Mouse (Mus musculus) limb, embryonic 14.5 days (tissue): ENCODE data around the gene Tpi1. TPM values are rescaled to one million over a fixed set of nuclear protein-coding genes. Genes with fewer than 3 reads are reported as not detected.

Experiments used
- ATAC-seq: fragments of 200-750 bp; cut with Nextera tagmentation; 2 replicates; pipeline ENCODE4 v1.8.0; 2017; ENCODE audit warnings: low read depth, moderate number of reproducible peaks, moderate TSS enrichment; ENCODE audit not compliant: low FRiP score
- DNase-seq: peaks from one replicate; pipeline ENCODE4 v3.0.0-alpha.2; 2015; ENCODE audit warnings: low spot score
- H3K27ac ChIP-seq: fragments of 300-500 bp; sonication (generic); replicated peaks from 2 replicates; pipeline ENCODE4 v1.5.1; 2014; ENCODE audit warnings: low read depth, mild to moderate bottlenecking, low read length, moderate library complexity, mixed read lengths
- H3K27me3 ChIP-seq: fragments of 300-500 bp; sonication (generic); 2 replicates; pipeline ENCODE4 v1.6.1; 2014; ENCODE audit warnings: low read length, mixed read lengths; ENCODE audit not compliant: control insufficient read depth, insufficient read depth
- H3K36me3 ChIP-seq: fragments of 300-500 bp; sonication (generic); 2 replicates; pipeline ENCODE4 v1.6.1; 2014; ENCODE audit warnings: mild to moderate bottlenecking, low read length, moderate library complexity, mixed read lengths; ENCODE audit not compliant: control insufficient read depth, insufficient read depth
- H3K4me1 ChIP-seq: fragments of 300-500 bp; sonication (generic); 2 replicates; pipeline ENCODE4 v1.6.1; 2014; ENCODE audit warnings: antibody characterized with exemption, low read length, mixed read lengths; ENCODE audit not compliant: control insufficient read depth, insufficient read depth
- H3K4me2 ChIP-seq: fragments of 300-500 bp; sonication (generic); replicated peaks from 2 replicates; pipeline ENCODE4 v1.6.1; 2014; ENCODE audit warnings: low read depth, mild to moderate bottlenecking, low read length, moderate library complexity; ENCODE audit not compliant: severe bottlenecking
- H3K4me3 ChIP-seq: fragments of 300-500 bp; sonication (generic); replicated peaks from 2 replicates; pipeline ENCODE4 v1.5.1; 2014; ENCODE audit warnings: low read length
- H3K9ac ChIP-seq: fragments of 300-500 bp; sonication (generic); 2 replicates; pipeline ENCODE4 v1.6.1; 2014; ENCODE audit warnings: mild to moderate bottlenecking, low read depth, low read length, moderate library complexity; ENCODE audit not compliant: severe bottlenecking
- H3K9me3 ChIP-seq: fragments of 300-500 bp; sonication (generic); 2 replicates; pipeline ENCODE4 v1.6.1; 2016; ENCODE audit warnings: low read length; ENCODE audit not compliant: control insufficient read depth
- POLR2A ChIP-seq: fragments of 200-500 bp; IDR thresholded peaks from 2 replicates; pipeline ENCODE4 v1.8.0; 2012; ENCODE audit warnings: inconsistent platforms, mild to moderate bottlenecking, moderate library complexity, borderline replicate concordance; ENCODE audit not compliant: insufficient read depth, insufficient read length; ENCODE audit errors: extremely low read depth
- WGBS: fragments of 180-500 bp; shearing (Covaris S2); extraction: QIAGEN DNeasy Blood & Tissue Kit; methylation state at CpG from one replicate; pipeline ENCODE4 v1.1.7; 2014; 5-methylcytosine and 5-hydroxymethylcytosine counted together
- polyA plus RNA-seq, 2 experiments: library from polyadenylated mRNA; depleted of rRNA in 1 of 2; stranded (reverse) in 1 of 2; unstranded in 1 of 2; fragments of >200 nt; fragmentation: Nextera tagmentation in 1 of 2; extraction: Ambion mirVana in 1 of 2; gene quantifications; 2 replicates each; pipeline versions ENCODE4 v1.2.1 to v1.2.3; 2012 to 2014

The Tpi1 gene
- polyA plus RNA-seq, 2 experiments = 744 to 825 TPM

- DNase-seq (no peak), ATAC-seq (no peak)
- TF ChIP-seq POLR2A = no peak
- Histone ChIP-seq H3K9me3 (no peaks in the 10 kb centered on the region), H3K9ac (peak overlapping the region; percentile 68; the same call in 1 of the 2 replicates), H3K4me2 (peak overlapping the region; percentile 91), H3K27me3 (peaks cover 8% of the 10 kb centered on the region; the same call in 1 of the 2 replicates), H3K4me1 (peaks cover 12% of the 10 kb centered on the region; the same call in 1 of the 2 replicates), H3K4me3 (peak overlapping the region; percentile 57), H3K36me3 (no peaks in the 10 kb centered on the region), H3K27ac (no peak overlapping the region)
- WGBS = 3% methylated on average over 9 of the region's 9 CpGs
These were observed 45.4 kb downstream of the Tpi1 start for GRCm38 (mm10) chr6:124768704-124769044.

GRCm38 (mm10) chr6:124767920-124768703, 46.0 kb downstream of the Tpi1 start:
- WGBS = 22% methylated on average over 19 of the region's 19 CpGs
- no peak overlapping the region for H3K27ac ChIP-seq
- H3K4me1 ChIP-seq = peaks cover 12% of the 10 kb centered on the region; the same call in 1 of the 2 replicates
- peak overlapping the region; percentile 91 for H3K4me2 ChIP-seq
- H3K9me3 ChIP-seq = no peaks in the 10 kb centered on the region
- H3K36me3 ChIP-seq = no peaks in the 10 kb centered on the region
- peaks cover 8% of the 10 kb centered on the region; the same call in 1 of the 2 replicates for H3K27me3 ChIP-seq
- no peak for TF ChIP-seq POLR2A
- DNase-seq (no peak), ATAC-seq (peak; percentile 8; the same call in 1 of the 2 replicates)
- peak overlapping the region; percentile 57 for H3K4me3 ChIP-seq
- H3K9ac ChIP-seq = 0 out of 2 replicates have a peak overlapping the region, but pooled peaks have one; percentile 2

- 50% methylated on average over 4 of the region's 4 CpGs for WGBS
- H3K9me3 ChIP-seq = no peaks in the 10 kb centered on the region
- H3K4me3 ChIP-seq = no peak overlapping the region
- no peak overlapping the region for H3K4me2 ChIP-seq
- ATAC-seq = no peak
- TF ChIP-seq POLR2A = no peak
- H3K4me1 ChIP-seq = peaks cover 12% of the 10 kb centered on the region; the same call in 1 of the 2 replicates
- 0 out of 2 replicates have a peak overlapping the region, but pooled peaks have one; percentile 2 for H3K9ac ChIP-seq
- DNase-seq = no peak
- H3K27me3 ChIP-seq = peaks cover 8% of the 10 kb centered on the region; the same call in 1 of the 2 replicates
- no peak overlapping the region for H3K27ac ChIP-seq
- H3K36me3 ChIP-seq = no peaks in the 10 kb centered on the region
These were observed 46.6 kb downstream of the Tpi1 start for GRCm38 (mm10) chr6:124767536-124767919.

GRCm38 (mm10) chr6:124765951-124766350, 48.1 kb downstream of the Tpi1 start:
- Histone ChIP-seq H3K4me3 (no peak overlapping the region), H3K4me2 (no peak overlapping the region), H3K9me3 (no peaks in the 10 kb centered on the region), H3K4me1 (peaks cover 12% of the 10 kb centered on the region; the same call in 1 of the 2 replicates), H3K9ac (no peak overlapping the region), H3K27me3 (peaks cover 8% of the 10 kb centered on the region; the same call in 1 of the 2 replicates), H3K36me3 (no peaks in the 10 kb centered on the region), H3K27ac (no peak overlapping the region)
- no peak for TF ChIP-seq POLR2A
- 88% methylated on average over 7 of the region's 7 CpGs for WGBS
- ATAC-seq (no peak), DNase-seq (no peak)

Other genes starting within 250 kb of the Tpi1 start
- gene C1rb, start 244.0 kb downstream of the Tpi1 start, polyA plus RNA-seq (2012; rRNA removed) = not detected in 2 replicates
- 0.11 TPM in 1 of 2 replicates, not detected in the other for gene C1rb, start 244.0 kb downstream of the Tpi1 start, polyA plus RNA-seq (2014; fragmentation: Nextera tagmentation; extraction: Ambion mirVana)
- 0.23 and 0.24 TPM in 2 replicates for gene C1s2, start 178.2 kb downstream of the Tpi1 start, polyA plus RNA-seq (2012; rRNA removed)
- 0.10 TPM in 1 of 2 replicates, not detected in the other for gene C1s2, start 178.2 kb downstream of the Tpi1 start, polyA plus RNA-seq (2014; fragmentation: Nextera tagmentation; extraction: Ambion mirVana)
- 80.8 and 101 TPM in 2 replicates for gene Lpcat3, start 151.3 kb downstream of the Tpi1 start, polyA plus RNA-seq (2012; rRNA removed)
- 49.3 and 51.7 TPM in 2 replicates for gene Lpcat3, start 151.3 kb downstream of the Tpi1 start, polyA plus RNA-seq (2014; fragmentation: Nextera tagmentation; extraction: Ambion mirVana)
- gene Emg1, start 102.1 kb downstream of the Tpi1 start, polyA plus RNA-seq (2012; rRNA removed) = 135 and 148 TPM in 2 replicates
- 179 and 185 TPM in 2 replicates for gene Emg1, start 102.1 kb downstream of the Tpi1 start, polyA plus RNA-seq (2014; fragmentation: Nextera tagmentation; extraction: Ambion mirVana)
- gene Phb2, start 102.0 kb downstream of the Tpi1 start, polyA plus RNA-seq (2012; rRNA removed) = 203 and 205 TPM in 2 replicates
- 295 and 296 TPM in 2 replicates for gene Phb2, start 102.0 kb downstream of the Tpi1 start, polyA plus RNA-seq (2014; fragmentation: Nextera tagmentation; extraction: Ambion mirVana)
- gene Ptpn6, start 75.6 kb downstream of the Tpi1 start, polyA plus RNA-seq (2012; rRNA removed) = 9.4 and 9.6 TPM in 2 replicates
- gene Ptpn6, start 75.6 kb downstream of the Tpi1 start, polyA plus RNA-seq (2014; fragmentation: Nextera tagmentation; extraction: Ambion mirVana) = 13.9 and 14.2 TPM in 2 replicates
- 285 and 290 TPM in 2 replicates for gene Grcc10, start 72.9 kb downstream of the Tpi1 start, polyA plus RNA-seq (2012; rRNA removed)
- gene Grcc10, start 72.9 kb downstream of the Tpi1 start, polyA plus RNA-seq (2014; fragmentation: Nextera tagmentation; extraction: Ambion mirVana) = 438 and 458 TPM in 2 replicates
- gene Gm45234, start 58.3 kb downstream of the Tpi1 start, polyA plus RNA-seq (2012; rRNA removed) = not detected in 2 replicates
- gene Gm45234, start 58.3 kb downstream of the Tpi1 start, polyA plus RNA-seq (2014; fragmentation: Nextera tagmentation; extraction: Ambion mirVana) = not detected in 2 replicates
- 102 and 141 TPM in 2 replicates for gene Atn1, start 57.8 kb downstream of the Tpi1 start, polyA plus RNA-seq (2012; rRNA removed)
- gene Atn1, start 57.8 kb downstream of the Tpi1 start, polyA plus RNA-seq (2014; fragmentation: Nextera tagmentation; extraction: Ambion mirVana) = 14.6 and 19.4 TPM in 2 replicates
- 21.7 and 25.3 TPM in 2 replicates for gene Eno2, start 44.6 kb downstream of the Tpi1 start, polyA plus RNA-seq (2012; rRNA removed)
- gene Eno2, start 44.6 kb downstream of the Tpi1 start, polyA plus RNA-seq (2014; fragmentation: Nextera tagmentation; extraction: Ambion mirVana) = 6.0 and 10.2 TPM in 2 replicates
- gene Lrrc23, start 34.6 kb downstream of the Tpi1 start, polyA plus RNA-seq (2012; rRNA removed) = 1.1 TPM in 2 replicates
- 0.88 and 1.2 TPM in 2 replicates for gene Lrrc23, start 34.6 kb downstream of the Tpi1 start, polyA plus RNA-seq (2014; fragmentation: Nextera tagmentation; extraction: Ambion mirVana)
- 9.8 and 11.1 TPM in 2 replicates for gene Spsb2, start 5.6 kb downstream of the Tpi1 start, polyA plus RNA-seq (2012; rRNA removed)
- gene Spsb2, start 5.6 kb downstream of the Tpi1 start, polyA plus RNA-seq (2014; fragmentation: Nextera tagmentation; extraction: Ambion mirVana) = 8.9 and 10.8 TPM in 2 replicates
- 105 and 119 TPM in 2 replicates for gene Usp5, start 15.2 kb upstream of the Tpi1 start, polyA plus RNA-seq (2012; rRNA removed)
- gene Usp5, start 15.2 kb upstream of the Tpi1 start, polyA plus RNA-seq (2014; fragmentation: Nextera tagmentation; extraction: Ambion mirVana) = 115 and 120 TPM in 2 replicates
- gene Cdca3, start 15.3 kb upstream of the Tpi1 start, polyA plus RNA-seq (2012; rRNA removed) = 141 and 164 TPM in 2 replicates
- 128 and 146 TPM in 2 replicates for gene Cdca3, start 15.3 kb upstream of the Tpi1 start, polyA plus RNA-seq (2014; fragmentation: Nextera tagmentation; extraction: Ambion mirVana)
- gene Gnb3, start 26.0 kb upstream of the Tpi1 start, polyA plus RNA-seq (2012; rRNA removed) = 1.9 and 2.3 TPM in 2 replicates
- 1.6 and 1.8 TPM in 2 replicates for gene Gnb3, start 26.0 kb upstream of the Tpi1 start, polyA plus RNA-seq (2014; fragmentation: Nextera tagmentation; extraction: Ambion mirVana)
- 339 and 401 TPM in 2 replicates for gene P3h3, start 43.5 kb upstream of the Tpi1 start, polyA plus RNA-seq (2012; rRNA removed)
- 57.5 and 67.6 TPM in 2 replicates for gene P3h3, start 43.5 kb upstream of the Tpi1 start, polyA plus RNA-seq (2014; fragmentation: Nextera tagmentation; extraction: Ambion mirVana)
- 7.5 and 10.8 TPM in 2 replicates for gene Gpr162, start 49.7 kb upstream of the Tpi1 start, polyA plus RNA-seq (2012; rRNA removed)
- gene Gpr162, start 49.7 kb upstream of the Tpi1 start, polyA plus RNA-seq (2014; fragmentation: Nextera tagmentation; extraction: Ambion mirVana) = 2.1 and 2.3 TPM in 2 replicates
- gene Cd4, start 73.9 kb upstream of the Tpi1 start, polyA plus RNA-seq (2012; rRNA removed) = 0.23 and 0.26 TPM in 2 replicates
- 0.10 and 0.51 TPM in 2 replicates for gene Cd4, start 73.9 kb upstream of the Tpi1 start, polyA plus RNA-seq (2014; fragmentation: Nextera tagmentation; extraction: Ambion mirVana)
- 2.3 and 3.2 TPM in 2 replicates for gene Lag3, start 97.4 kb upstream of the Tpi1 start, polyA plus RNA-seq (2012; rRNA removed)
- gene Lag3, start 97.4 kb upstream of the Tpi1 start, polyA plus RNA-seq (2014; fragmentation: Nextera tagmentation; extraction: Ambion mirVana) = 2.0 and 2.6 TPM in 2 replicates
- gene Ptms, start 105.8 kb upstream of the Tpi1 start, polyA plus RNA-seq (2012; rRNA removed) = 1,126 and 1,778 TPM in 2 replicates
- 306 and 353 TPM in 2 replicates for gene Ptms, start 105.8 kb upstream of the Tpi1 start, polyA plus RNA-seq (2014; fragmentation: Nextera tagmentation; extraction: Ambion mirVana)
- 407 and 471 TPM in 2 replicates for gene Mlf2, start 117.1 kb upstream of the Tpi1 start, polyA plus RNA-seq (2012; rRNA removed)
- gene Mlf2, start 117.1 kb upstream of the Tpi1 start, polyA plus RNA-seq (2014; fragmentation: Nextera tagmentation; extraction: Ambion mirVana) = 355 and 380 TPM in 2 replicates
- gene Cops7a, start 151.2 kb upstream of the Tpi1 start, polyA plus RNA-seq (2012; rRNA removed) = 215 and 251 TPM in 2 replicates
- 137 and 144 TPM in 2 replicates for gene Cops7a, start 151.2 kb upstream of the Tpi1 start, polyA plus RNA-seq (2014; fragmentation: Nextera tagmentation; extraction: Ambion mirVana)
- gene Pianp, start 182.4 kb upstream of the Tpi1 start, polyA plus RNA-seq (2012; rRNA removed) = 35.2 and 44.6 TPM in 2 replicates
- 20.0 and 20.3 TPM in 2 replicates for gene Pianp, start 182.4 kb upstream of the Tpi1 start, polyA plus RNA-seq (2014; fragmentation: Nextera tagmentation; extraction: Ambion mirVana)
- gene Zfp384, start 194.8 kb upstream of the Tpi1 start, polyA plus RNA-seq (2012; rRNA removed) = 103 and 130 TPM in 2 replicates
- 12.4 and 14.6 TPM in 2 replicates for gene Zfp384, start 194.8 kb upstream of the Tpi1 start, polyA plus RNA-seq (2014; fragmentation: Nextera tagmentation; extraction: Ambion mirVana)
- 143 TPM in 2 replicates for gene Ing4, start 225.5 kb upstream of the Tpi1 start, polyA plus RNA-seq (2012; rRNA removed)
- gene Ing4, start 225.5 kb upstream of the Tpi1 start, polyA plus RNA-seq (2014; fragmentation: Nextera tagmentation; extraction: Ambion mirVana) = 122 and 131 TPM in 2 replicates
- 28.9 and 31.3 TPM in 2 replicates for gene Acrbp, start 235.4 kb upstream of the Tpi1 start, polyA plus RNA-seq (2012; rRNA removed)
- 9.4 and 13.9 TPM in 2 replicates for gene Acrbp, start 235.4 kb upstream of the Tpi1 start, polyA plus RNA-seq (2014; fragmentation: Nextera tagmentation; extraction: Ambion mirVana)